Mouse (Mus musculus): ENCODE measurements at regions not wholly inside any gene's neighbourhood (a gene's known extent, or its start where the extent isn't known, plus 50 kb on each side); places are given as distances from the start of the nearest gene placed in this dataset.
"Not testable (repeated sequence)": the region's sequence is repeated elsewhere in the genome, so short reads cannot be mapped to it uniquely, and the experiment has no call there.

- Histone ChIP-seq H3K4me2 (replicated peaks) (no peak overlapping the region), H3K4me1 (no peaks in the 10 kb centered on the region), H3K27ac (no peak overlapping the region), H3K27me3 (replicated peaks) (no peaks in the 10 kb centered on the region), H3K9me3 (no peaks in the 10 kb centered on the region), H3K36me3 (no peaks in the 10 kb centered on the region), H3K4me3 (no peak overlapping the region), H3K9ac (no peak overlapping the region)
- 35% methylated on average over 16 of the region's 16 CpGs for WGBS
- ATAC-seq (ENCODE audit: low FRiP score, low read depth): peak; percentile 81
These were observed 153.7 kb downstream of the Car8 start for GRCm38 (mm10) chr4:8084954-8085639.

DNA sequence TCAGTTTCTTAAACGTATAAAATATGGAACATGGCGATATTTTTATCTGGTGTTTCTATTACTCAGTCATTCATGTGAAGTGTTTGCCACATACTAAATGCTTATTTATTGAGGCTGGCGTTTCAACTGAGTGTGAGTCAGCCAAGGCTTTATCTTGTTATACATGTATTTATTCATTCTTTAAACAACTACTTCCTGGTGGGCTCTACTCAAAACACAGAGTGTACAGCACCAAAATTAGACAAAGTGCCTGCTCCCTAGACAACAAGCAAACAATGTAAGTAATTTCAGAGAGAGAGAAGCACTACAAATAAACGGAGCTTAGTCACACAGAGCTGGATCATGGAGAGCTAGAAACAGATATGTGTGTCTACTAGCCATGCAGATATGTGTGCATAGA is 159.5 kb downstream of the Car8 start:
- no peak overlapping the region for H3K9ac ChIP-seq
- 69% methylated on average over 4 of the region's 4 CpGs for WGBS
- H3K4me2 ChIP-seq (replicated peaks): no peak overlapping the region
- no peak for ATAC-seq (ENCODE audit: low FRiP score, low read depth)
- no peaks in the 10 kb centered on the region for H3K27me3 ChIP-seq (replicated peaks)
- H3K9me3 ChIP-seq: no peaks in the 10 kb centered on the region
- no peak overlapping the region for H3K4me3 ChIP-seq
- H3K36me3 ChIP-seq: no peaks in the 10 kb centered on the region
- no peak overlapping the region for H3K27ac ChIP-seq
- no peaks in the 10 kb centered on the region for H3K4me1 ChIP-seq

DNA sequence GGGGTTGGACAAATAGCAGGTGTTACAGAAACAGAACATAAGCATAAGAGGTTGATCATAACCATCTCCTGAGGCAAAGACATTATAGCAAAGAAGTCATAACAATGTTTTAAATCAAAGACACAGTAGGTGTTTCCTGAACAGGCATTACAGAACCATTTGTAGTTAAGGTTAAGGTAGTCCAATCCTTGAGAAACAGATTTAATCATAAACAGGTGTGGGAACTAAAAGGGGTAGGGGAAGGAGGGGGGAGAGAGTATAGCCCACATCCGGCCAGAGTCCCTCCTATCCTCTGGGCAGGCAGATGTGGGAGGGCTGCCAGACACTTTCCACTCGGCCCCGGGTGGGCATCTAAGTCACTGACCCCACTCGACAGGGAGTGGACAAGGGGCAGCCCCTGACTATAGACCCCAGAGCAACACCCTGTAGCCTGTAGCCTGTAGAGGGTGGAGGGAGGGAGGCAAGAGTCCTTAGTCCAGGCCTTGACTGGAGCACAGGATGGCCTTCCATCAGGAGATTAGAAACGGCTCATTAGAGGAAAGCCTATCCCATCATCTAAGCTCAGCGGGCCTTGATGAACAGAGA is 165.8 kb downstream of the Car8 start:
- H3K4me2 ChIP-seq (replicated peaks): no peak overlapping the region
- H3K27me3 ChIP-seq (replicated peaks): no peaks in the 10 kb centered on the region
- H3K4me3 ChIP-seq: no peak overlapping the region
- no peaks in the 10 kb centered on the region for H3K4me1 ChIP-seq
- H3K9ac ChIP-seq: no peak overlapping the region
- H3K36me3 ChIP-seq: no peaks in the 10 kb centered on the region
- H3K9me3 ChIP-seq: no peaks in the 10 kb centered on the region
- 70% methylated on average over 6 of the region's 6 CpGs for WGBS
- no peak overlapping the region for H3K27ac ChIP-seq
- ATAC-seq (ENCODE audit: low FRiP score, low read depth): no peak

- H3K27me3 ChIP-seq (replicated peaks); H3K4me3 ChIP-seq; ATAC-seq (ENCODE audit: low FRiP score, low read depth); H3K9me3 ChIP-seq; H3K9ac ChIP-seq; H3K27ac ChIP-seq; H3K4me1 ChIP-seq; H3K4me2 ChIP-seq (replicated peaks); H3K36me3 ChIP-seq: not testable (repeated sequence)
These were observed 168.1 kb downstream of the Car8 start for GRCm38 (mm10) chr4:8070693-8071092.

DNA sequence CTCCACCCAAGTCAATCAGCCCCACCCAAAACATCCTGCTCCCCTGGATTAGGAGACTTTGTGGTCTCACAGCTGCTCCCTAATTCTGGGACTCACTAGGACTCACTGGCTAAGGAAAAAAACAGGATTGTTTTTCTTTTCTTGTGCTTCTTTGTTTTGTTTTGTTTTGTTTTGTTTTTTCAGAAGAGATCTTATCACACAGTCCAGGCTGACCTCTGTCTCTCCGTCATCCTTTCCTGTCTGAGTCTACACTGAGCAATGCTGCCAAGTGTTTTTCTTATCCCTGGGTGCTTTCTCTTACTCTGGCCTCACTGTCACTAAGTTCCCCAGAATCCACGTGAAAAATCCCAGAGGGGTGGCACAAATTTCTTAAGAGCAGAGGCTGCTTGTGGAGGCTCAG is 170.8 kb downstream of the Car8 start:
- H3K9ac ChIP-seq: no peak overlapping the region
- H3K27me3 ChIP-seq (replicated peaks): no peaks in the 10 kb centered on the region
- H3K36me3 ChIP-seq: no peaks in the 10 kb centered on the region
- no peak overlapping the region for H3K4me2 ChIP-seq (replicated peaks)
- H3K27ac ChIP-seq: no peak overlapping the region
- no peak for ATAC-seq (ENCODE audit: low FRiP score, low read depth)
- no peaks in the 10 kb centered on the region for H3K9me3 ChIP-seq
- 44% methylated on average over 2 of the region's 2 CpGs for WGBS
- no peak overlapping the region for H3K4me3 ChIP-seq
- H3K4me1 ChIP-seq: no peaks in the 10 kb centered on the region

- H3K9ac ChIP-seq: no peak overlapping the region
- no peak overlapping the region for H3K4me3 ChIP-seq
- H3K36me3 ChIP-seq: no peaks in the 10 kb centered on the region
- H3K4me2 ChIP-seq (replicated peaks): no peak overlapping the region
- H3K9me3 ChIP-seq: peaks cover 6% of the 10 kb centered on the region; the same call in 1 of the 2 replicates
- H3K27ac ChIP-seq: no peak overlapping the region
- 33% methylated on average over 4 of the region's 4 CpGs for WGBS
- no peaks in the 10 kb centered on the region for H3K27me3 ChIP-seq (replicated peaks)
- no peak for ATAC-seq (ENCODE audit: low FRiP score, low read depth)
- H3K4me1 ChIP-seq: no peaks in the 10 kb centered on the region
These were observed 197.1 kb downstream of the Car8 start for GRCm38 (mm10) chr4:8041776-8042175.

DNA sequence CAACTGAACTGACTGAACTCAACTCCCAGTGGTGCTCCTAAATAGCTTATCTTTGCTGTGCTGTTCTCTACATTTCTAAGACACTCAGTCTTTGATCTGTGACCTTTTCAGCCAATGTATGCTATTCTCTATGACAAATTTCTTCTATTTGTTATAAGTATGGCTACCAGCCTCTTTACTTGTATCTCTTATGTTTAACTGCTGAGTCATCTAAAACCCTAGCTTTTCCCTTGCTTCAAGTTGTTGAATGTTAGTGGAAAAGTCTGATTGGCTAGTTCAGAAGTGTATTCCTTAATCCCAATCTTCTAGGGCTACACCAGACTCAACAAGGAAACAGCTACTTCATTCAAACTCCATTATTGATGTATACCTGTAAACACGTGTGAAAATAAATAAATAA is 201.0 kb downstream of the Car8 start:
- H3K27ac ChIP-seq: no peak overlapping the region
- no peaks in the 10 kb centered on the region for H3K27me3 ChIP-seq (replicated peaks)
- no peaks in the 10 kb centered on the region for H3K4me1 ChIP-seq
- H3K4me3 ChIP-seq: no peak overlapping the region
- ATAC-seq (ENCODE audit: low FRiP score, low read depth): no peak
- no peaks in the 10 kb centered on the region for H3K36me3 ChIP-seq
- no peak overlapping the region for H3K4me2 ChIP-seq (replicated peaks)
- H3K9me3 ChIP-seq: peaks cover 6% of the 10 kb centered on the region; the same call in 1 of the 2 replicates
- 83% methylated on average over 1 of the region's 1 CpGs for WGBS
- H3K9ac ChIP-seq: no peak overlapping the region

DNA sequence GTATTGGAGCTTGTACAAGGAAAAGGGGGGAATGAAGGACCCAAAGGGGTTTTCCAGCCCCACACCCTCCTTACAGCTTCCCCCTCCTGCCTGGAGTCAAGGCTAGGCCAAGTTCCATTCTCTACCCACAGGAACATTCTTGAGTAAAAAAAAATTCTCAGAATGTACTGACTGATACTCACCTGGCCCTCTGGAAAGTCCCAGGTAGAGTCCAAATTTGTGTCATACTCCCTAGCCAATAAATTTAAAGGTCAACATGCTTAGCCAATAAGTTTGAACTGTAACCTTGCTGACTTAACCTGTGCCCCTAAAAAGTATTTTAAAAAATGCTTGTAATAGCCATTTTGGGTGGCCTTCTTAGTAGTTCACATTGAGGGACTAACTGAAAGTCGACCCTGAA is 205.4 kb downstream of the Car8 start:
- not testable (repeated sequence) for H3K27ac ChIP-seq; H3K4me1 ChIP-seq; H3K36me3 ChIP-seq; H3K27me3 ChIP-seq (replicated peaks); H3K4me2 ChIP-seq (replicated peaks); ATAC-seq (ENCODE audit: low FRiP score, low read depth); H3K9ac ChIP-seq; H3K9me3 ChIP-seq; H3K4me3 ChIP-seq
- 72% methylated on average over 1 of the region's 1 CpGs for WGBS

DNA sequence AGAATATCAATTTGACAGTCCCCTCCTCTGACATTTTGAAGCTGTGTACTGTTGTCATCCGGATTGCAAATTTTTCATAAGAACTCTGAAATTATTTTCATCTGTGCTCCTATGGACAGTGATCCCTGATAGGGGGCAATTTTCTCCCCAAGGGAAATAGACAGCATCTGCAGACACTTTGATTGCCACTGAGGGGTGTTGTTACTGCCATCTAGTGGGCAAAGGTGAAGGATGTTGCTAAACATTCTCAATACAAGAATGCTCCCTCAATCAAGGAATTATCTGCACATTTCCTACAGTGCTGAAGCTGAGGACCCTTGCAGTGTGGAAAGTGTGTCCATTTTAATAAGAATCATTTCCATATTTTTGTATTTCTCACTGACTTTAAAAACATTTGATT is 233.7 kb downstream of the Car8 start:
- Histone ChIP-seq H3K9me3 (no peaks in the 10 kb centered on the region), H3K4me2 (replicated peaks) (no peak overlapping the region), H3K27me3 (replicated peaks) (no peaks in the 10 kb centered on the region), H3K4me1 (no peaks in the 10 kb centered on the region), H3K4me3 (no peak overlapping the region), H3K27ac (no peak overlapping the region), H3K9ac (no peak overlapping the region), H3K36me3 (no peaks in the 10 kb centered on the region)
- WGBS: 20% methylated on average over 1 of the region's 1 CpGs
- ATAC-seq (ENCODE audit: low FRiP score, low read depth): peak; percentile 63; the same call in 1 of the 2 replicates

DNA sequence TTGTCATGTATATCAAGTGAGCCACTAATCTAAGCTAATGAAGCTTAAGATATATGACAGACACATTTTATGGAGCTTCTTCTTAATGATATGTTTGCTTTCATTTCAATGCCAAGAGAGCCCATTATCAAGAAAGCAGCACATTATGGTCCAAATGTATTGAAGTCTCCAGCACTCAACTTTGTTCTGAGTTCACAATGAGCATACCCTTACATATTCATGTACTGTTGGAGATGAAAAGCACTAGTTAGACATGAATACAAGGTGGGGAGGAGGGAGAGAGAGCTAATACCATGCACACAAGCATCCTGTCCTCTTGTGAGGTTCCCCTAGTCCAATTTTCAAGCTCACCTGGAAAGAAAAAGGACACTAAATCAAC is 241.3 kb downstream of the Car8 start:
- no peak for ATAC-seq (ENCODE audit: low FRiP score, low read depth)
- Histone ChIP-seq H3K27ac (no peak overlapping the region), H3K36me3 (no peaks in the 10 kb centered on the region), H3K4me1 (no peaks in the 10 kb centered on the region), H3K4me3 (no peak overlapping the region), H3K27me3 (replicated peaks) (no peaks in the 10 kb centered on the region), H3K4me2 (replicated peaks) (no peak overlapping the region), H3K9ac (no peak overlapping the region), H3K9me3 (no peaks in the 10 kb centered on the region)

DNA sequence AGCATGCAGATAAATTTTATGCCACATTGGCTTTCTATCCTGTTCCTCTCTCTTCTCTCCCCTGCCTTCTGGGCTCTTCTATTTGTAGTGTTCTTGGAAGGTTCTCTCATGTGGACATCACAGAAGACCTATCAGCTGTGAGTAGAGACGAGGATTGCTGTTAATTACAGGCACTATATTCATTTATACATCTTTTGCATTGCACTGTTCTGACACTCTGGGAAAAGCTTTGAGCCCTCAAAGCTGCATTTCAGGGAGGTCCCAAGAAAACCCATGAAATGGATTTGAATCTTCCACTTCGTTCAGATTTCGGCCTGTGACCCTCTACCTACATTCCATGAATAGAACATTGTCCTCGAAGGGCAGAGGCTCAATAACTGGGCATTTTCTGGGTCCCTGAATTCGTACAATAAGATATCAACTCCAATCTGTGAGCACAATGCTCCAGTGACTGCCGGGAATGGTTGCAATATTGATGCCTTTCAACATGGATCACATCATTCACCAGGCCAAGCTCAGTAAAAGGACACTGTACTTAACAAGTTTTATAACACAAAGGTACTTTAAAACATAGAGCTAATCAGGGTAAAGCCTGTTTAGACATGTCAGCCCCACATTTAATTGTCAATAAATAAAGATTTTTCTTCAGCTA is 241.8 kb downstream of the Car8 start:
- Histone ChIP-seq H3K9ac (no peak overlapping the region), H3K27me3 (replicated peaks) (no peaks in the 10 kb centered on the region), H3K9me3 (no peaks in the 10 kb centered on the region), H3K36me3 (no peaks in the 10 kb centered on the region), H3K4me2 (replicated peaks) (no peak overlapping the region), H3K4me1 (no peaks in the 10 kb centered on the region), H3K4me3 (no peak overlapping the region), H3K27ac (no peak overlapping the region)
- no peak for ATAC-seq (ENCODE audit: low FRiP score, low read depth)
- WGBS: 26% methylated on average over 6 of the region's 6 CpGs

- Histone ChIP-seq H3K4me2 (replicated peaks) (no peak overlapping the region), H3K27ac (no peak overlapping the region), H3K27me3 (replicated peaks) (no peaks in the 10 kb centered on the region), H3K4me3 (no peak overlapping the region), H3K4me1 (no peaks in the 10 kb centered on the region), H3K9me3 (no peaks in the 10 kb centered on the region), H3K36me3 (no peaks in the 10 kb centered on the region), H3K9ac (no peak overlapping the region)
- 76% methylated on average over 3 of the region's 3 CpGs for WGBS
- no peak for ATAC-seq (ENCODE audit: low FRiP score, low read depth)
These were observed 245.9 kb downstream of the Car8 start for GRCm38 (mm10) chr4:7992944-7993343.

DNA sequence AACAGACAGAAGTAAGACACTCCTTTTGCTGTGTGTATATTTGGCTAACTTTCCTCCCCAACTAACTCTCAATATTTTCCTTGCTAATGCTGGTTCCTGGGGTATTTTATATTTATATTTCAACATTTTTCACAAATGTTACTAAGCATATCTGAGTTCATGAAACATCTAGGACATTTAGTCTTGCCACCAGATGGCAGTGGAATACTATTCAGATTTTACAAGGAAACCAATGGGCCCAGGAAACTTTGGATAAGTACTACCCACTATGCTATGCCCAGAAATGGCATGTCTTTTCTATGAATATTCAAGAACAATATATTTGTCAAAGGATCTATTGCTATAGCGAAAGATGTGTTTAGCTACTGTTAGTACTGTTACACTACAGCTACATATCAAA is 251.1 kb downstream of the Car8 start:
- Histone ChIP-seq H3K9me3 (no peaks in the 10 kb centered on the region), H3K4me2 (replicated peaks) (no peak overlapping the region), H3K27me3 (replicated peaks) (no peaks in the 10 kb centered on the region), H3K4me3 (no peak overlapping the region), H3K36me3 (no peaks in the 10 kb centered on the region), H3K9ac (no peak overlapping the region), H3K27ac (no peak overlapping the region), H3K4me1 (no peaks in the 10 kb centered on the region)
- ATAC-seq (ENCODE audit: low FRiP score, low read depth): no peak
- WGBS: 94% methylated on average over 1 of the region's 1 CpGs

Data from neural tube, embryonic 12.5 days (tissue).